Mouse (Mus musculus): Measurements from ENCODE around the gene Jun. TPM values are rescaled to one million over a fixed set of nuclear protein-coding genes. Genes with fewer than 3 reads are reported as not detected.

Gene Jun
- 405 and 467 TPM in 2 replicates for total RNA-seq (2017)

DNA sequence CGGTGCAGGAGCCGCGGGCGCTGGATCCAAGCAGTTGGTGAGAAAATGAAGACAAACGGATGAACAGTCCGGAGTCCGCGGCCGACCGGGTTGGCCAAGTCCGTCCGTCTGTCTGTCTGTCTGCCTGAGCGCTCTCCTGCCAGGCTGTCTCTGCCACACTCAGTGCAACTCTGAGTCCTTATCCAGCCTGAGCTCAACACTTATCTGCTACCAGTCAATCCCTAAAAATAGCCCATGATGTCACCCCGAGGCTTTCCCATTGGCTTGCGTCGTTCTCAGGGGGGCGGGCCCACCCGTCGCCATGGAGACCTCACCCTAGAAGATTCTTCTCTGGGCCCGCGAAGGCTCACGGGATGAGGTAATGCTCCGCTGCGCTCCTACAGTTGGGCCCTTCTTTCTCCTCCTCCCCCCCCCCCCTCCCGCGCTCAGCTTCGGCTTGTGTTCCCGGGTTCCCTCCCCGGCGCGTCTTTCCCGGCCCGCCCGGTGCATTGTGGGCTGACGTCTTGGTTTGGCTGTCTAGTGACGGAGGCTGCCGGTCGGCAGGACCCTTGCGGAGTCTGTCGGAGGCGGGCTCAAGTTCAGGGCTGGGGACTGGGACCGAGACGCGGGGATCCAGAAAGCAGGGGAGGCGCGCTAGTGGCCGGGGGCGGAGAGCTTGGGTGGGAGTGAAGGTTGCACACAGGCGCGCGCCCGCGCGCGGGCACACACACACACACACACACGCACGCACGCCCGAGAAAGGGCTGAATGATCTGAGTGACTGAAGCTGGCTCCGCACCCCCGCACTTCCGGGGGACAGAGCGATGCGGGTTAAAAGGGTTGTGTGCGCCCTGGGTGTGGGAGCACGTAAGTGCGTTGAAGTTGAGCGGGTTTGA, at the start of gene Jun:
TSS of gene Jun (minus strand) at position 198 of the 875 bp plus-strand sequence.
- peak; percentile 43 to 50 for ATAC-seq (replicated peaks in 1 of 2; ENCODE audit: insufficient read depth in 1 of 2, low FRiP score in 2 of 2, low TSS enrichment in 1 of 2, low read depth in 1 of 2, poor library complexity in 2 of 2, severe bottlenecking in 2 of 2)

DNA sequence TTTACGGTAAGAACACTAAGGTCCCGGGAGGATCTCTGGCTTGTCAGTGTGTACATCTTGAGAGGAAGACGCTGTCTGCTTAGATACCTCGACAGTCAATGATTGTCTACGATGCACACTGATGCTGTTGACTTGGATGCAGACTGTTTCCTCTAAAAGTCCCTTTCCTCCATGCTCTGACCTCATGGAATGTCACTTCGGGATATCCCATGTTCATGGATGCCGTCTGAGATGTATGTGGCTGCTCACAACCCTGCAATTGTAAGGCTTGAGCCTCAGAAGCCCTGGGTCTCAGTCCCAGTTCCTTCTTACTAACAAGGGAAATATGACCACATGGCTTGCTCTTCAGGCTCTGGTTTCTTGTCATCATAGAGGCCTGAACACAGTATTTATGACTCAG, 49.7 kb upstream of the Jun start:
- no peak for ATAC-seq (replicated peaks in 1 of 2; ENCODE audit: insufficient read depth in 1 of 2, low FRiP score in 2 of 2, low TSS enrichment in 1 of 2, low read depth in 1 of 2, poor library complexity in 2 of 2, severe bottlenecking in 2 of 2)

DNA sequence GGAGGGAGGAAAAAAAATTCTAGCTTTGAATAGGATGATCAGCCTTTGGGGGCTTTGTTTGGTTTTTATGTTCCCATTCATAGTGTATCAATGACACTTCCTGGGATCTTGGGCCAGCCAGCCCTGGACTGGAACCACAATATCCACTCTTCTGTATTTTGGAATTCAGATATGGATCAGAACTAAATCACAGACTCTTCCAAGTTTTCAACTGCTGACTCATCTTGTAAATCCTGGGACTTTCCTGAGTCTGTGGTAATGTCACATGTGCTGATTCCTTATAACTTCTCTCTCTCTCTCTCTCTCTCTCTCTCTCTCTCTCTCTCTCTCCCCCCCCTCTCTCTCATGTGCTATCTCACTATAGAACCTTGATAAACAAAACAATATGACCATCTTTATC, 48.7 kb upstream of the Jun start:
- ATAC-seq (replicated peaks in 1 of 2; ENCODE audit: insufficient read depth in 1 of 2, low FRiP score in 2 of 2, low TSS enrichment in 1 of 2, low read depth in 1 of 2, poor library complexity in 2 of 2, severe bottlenecking in 2 of 2) = no peak

DNA sequence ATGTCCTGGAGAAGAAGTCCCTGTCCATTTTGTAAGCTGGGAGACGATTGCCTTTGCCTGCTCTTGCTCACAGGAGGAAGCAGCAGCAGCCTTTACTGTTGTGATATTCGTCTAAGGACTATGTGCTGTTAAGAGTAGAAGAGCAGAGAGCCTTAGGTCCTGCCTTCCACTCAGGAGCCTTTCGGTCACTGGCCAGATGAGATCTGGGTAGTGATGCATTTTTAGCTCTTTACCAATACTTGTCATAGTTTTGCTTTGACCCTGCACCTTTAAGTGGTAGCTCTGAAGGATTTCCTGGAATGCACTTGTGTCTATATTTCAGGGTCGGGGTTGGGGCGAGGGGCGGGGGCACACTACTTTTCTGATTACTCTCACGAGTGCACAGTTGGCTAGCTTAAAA, 47.4 kb upstream of the Jun start:
- ATAC-seq (replicated peaks in 1 of 2; ENCODE audit: insufficient read depth in 1 of 2, low FRiP score in 2 of 2, low TSS enrichment in 1 of 2, low read depth in 1 of 2, poor library complexity in 2 of 2, severe bottlenecking in 2 of 2) = no peak

DNA sequence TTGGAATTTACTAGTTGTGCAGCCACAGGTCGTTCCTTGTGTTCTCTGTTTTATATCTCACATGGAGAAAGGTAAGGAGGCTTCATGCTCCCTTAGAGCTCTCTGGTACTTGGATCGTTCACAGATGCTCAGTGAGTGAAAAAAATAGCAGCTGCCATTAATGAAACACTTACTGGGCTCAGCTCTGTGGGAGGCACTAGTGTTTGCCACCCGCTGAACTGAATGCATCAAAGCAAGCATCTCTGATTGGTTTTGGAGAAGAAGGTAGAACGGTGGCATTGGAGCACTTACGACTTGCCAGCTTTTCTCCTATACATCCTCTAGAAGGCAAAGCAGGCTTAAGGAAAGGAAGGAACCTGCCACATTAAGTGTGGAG, 46.7 kb upstream of the Jun start:
- ATAC-seq (replicated peaks in 1 of 2; ENCODE audit: insufficient read depth in 1 of 2, low FRiP score in 2 of 2, low TSS enrichment in 1 of 2, low read depth in 1 of 2, poor library complexity in 2 of 2, severe bottlenecking in 2 of 2) = no peak

DNA sequence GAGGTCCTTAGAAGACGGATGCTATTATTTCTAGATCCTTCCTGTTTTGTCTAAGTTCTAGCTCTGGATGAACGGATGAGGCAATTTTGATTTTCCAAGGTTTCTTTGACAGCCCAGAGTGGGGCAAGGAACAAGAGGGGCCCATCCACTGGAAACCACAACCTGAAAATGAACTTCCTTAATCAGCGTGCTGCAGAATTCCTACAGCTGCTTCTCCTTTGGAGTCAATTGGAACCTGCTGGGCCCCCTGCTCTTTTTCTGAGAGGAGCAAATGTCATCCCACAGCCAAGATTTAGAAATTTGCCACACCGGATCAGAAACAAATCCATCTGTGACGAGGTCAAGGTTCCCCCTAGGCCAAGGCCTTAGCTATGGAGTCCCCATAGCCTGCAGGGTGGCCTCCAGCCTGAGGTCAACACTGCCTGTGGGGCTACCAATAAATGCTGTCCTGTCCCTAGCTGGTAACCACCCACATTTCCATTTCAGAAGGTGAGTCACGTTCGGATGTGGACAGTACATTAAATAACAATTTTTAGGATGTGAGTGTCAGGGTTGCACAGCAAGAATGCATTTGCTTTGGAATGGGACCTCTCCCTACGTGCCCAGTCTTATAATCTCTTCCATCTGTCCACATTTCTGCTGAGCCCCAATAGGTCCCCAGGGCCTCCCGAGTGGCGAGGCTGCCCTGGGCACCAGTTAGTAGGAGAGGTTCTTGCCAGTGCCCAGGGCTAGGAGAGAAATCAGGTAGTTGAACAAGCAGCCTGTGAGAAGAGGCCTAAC, 46.1 kb upstream of the Jun start:
- ATAC-seq (replicated peaks in 1 of 2; ENCODE audit: insufficient read depth in 1 of 2, low FRiP score in 2 of 2, low TSS enrichment in 1 of 2, low read depth in 1 of 2, poor library complexity in 2 of 2, severe bottlenecking in 2 of 2) = no peak; a peak in 1 of 4 replicates

DNA sequence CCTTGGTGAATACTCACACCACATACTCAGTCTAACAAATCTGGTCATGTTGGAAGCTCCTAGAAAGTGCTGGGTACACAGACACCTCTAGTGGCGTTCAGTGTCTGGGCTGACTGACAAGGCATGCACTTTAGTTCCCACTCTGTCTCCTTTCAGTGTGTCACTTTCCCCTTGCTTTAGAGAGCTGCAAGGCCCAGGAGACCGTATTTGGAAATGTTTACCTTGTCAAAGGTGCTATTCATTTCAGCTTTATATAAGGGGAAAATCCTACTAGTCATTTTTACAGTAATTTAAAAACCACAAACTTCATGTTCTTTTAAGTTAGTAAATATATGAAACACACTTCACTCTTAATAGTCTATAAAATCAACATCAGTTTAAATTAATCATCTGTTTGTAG, 44.7 kb upstream of the Jun start:
- no peak for ATAC-seq (replicated peaks in 1 of 2; ENCODE audit: insufficient read depth in 1 of 2, low FRiP score in 2 of 2, low TSS enrichment in 1 of 2, low read depth in 1 of 2, poor library complexity in 2 of 2, severe bottlenecking in 2 of 2)

DNA sequence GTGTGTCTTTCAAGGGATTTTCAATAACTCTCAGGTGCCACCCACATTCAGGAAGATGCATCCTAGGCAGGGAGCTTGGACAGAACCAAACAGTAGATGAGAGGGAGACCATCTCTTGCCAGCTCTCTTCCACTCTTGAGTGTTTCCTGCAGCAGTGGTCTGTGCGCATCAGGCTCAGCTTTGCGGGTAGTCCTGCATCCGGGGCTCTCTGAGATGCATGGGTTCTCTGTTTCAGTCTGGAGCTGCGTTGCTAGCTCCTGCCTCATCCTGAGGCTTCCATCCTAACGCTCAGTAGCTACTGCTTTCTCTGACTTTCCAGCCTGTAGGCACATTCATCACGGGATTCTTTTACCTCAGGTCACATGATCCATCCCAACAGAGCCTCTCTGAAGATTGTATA, 43.9 kb upstream of the Jun start:
- ATAC-seq (replicated peaks in 1 of 2; ENCODE audit: insufficient read depth in 1 of 2, low FRiP score in 2 of 2, low TSS enrichment in 1 of 2, low read depth in 1 of 2, poor library complexity in 2 of 2, severe bottlenecking in 2 of 2) = no peak

DNA sequence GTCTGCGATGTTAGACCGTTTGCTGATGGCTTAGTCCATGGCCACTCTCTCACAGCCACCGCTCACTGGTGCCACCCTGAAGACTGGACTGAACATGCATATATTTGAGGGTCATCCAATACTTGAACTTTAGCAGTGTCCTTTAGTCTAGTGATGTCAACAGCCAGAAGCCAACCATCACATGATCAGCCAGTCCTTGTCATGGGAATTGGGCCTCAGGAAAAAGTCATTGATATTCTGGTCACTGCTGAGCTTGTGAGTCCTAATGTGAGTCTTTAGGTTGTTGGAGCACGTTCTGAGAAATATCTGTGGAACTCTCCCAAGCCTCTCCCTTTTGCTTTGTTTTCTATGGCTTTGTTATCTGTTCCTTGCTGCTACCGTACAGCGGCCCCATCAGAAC, 43.3 kb upstream of the Jun start:
- no peak for ATAC-seq (replicated peaks in 1 of 2; ENCODE audit: insufficient read depth in 1 of 2, low FRiP score in 2 of 2, low TSS enrichment in 1 of 2, low read depth in 1 of 2, poor library complexity in 2 of 2, severe bottlenecking in 2 of 2)

DNA sequence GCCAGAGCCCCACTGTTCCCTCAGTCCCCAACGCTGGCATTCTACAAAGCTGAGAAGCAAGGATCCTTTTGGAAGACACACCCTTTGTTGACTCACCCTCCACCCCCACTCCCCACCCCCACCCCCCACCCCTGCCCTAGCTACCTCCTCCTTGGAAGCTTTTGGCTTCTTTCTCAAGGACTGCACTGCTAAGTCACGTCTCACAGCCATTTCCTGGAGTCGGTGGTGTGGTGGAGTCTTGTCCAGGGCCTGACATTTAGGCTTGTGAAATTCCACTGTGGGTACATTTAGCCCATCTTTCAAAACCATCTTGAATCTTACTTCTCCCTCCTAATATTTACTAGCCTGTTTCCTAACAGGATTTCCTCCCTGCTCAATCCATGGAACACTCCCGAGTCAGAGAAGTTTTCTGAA, 42.7 kb upstream of the Jun start:
- peak in 1 of 2 experiments; percentile 40; a peak in 1 of 4 replicates for ATAC-seq (replicated peaks in 1 of 2; ENCODE audit: insufficient read depth in 1 of 2, low FRiP score in 2 of 2, low TSS enrichment in 1 of 2, low read depth in 1 of 2, poor library complexity in 2 of 2, severe bottlenecking in 2 of 2)

DNA sequence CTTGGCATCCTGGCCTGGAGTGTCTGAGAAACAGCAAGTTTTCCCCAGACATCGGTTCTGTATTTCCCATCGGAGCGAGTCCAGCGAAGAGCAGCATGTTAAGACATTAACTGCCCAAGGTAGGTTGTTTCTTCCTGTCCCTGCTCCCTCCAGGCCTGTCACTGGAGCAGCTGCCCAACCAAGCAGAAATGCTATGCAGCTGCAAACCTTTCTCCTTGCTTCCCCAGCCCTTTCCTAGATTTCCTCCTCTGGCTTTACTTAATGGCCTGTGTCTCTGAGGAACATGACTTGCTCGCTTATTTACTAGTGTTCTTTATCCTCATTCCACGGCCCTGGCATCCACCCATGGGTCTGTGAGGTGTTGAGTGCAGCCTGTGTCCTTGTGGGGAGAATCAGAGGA, 41.6 kb upstream of the Jun start:
- ATAC-seq (replicated peaks in 1 of 2; ENCODE audit: insufficient read depth in 1 of 2, low FRiP score in 2 of 2, low TSS enrichment in 1 of 2, low read depth in 1 of 2, poor library complexity in 2 of 2, severe bottlenecking in 2 of 2) = no peak

DNA sequence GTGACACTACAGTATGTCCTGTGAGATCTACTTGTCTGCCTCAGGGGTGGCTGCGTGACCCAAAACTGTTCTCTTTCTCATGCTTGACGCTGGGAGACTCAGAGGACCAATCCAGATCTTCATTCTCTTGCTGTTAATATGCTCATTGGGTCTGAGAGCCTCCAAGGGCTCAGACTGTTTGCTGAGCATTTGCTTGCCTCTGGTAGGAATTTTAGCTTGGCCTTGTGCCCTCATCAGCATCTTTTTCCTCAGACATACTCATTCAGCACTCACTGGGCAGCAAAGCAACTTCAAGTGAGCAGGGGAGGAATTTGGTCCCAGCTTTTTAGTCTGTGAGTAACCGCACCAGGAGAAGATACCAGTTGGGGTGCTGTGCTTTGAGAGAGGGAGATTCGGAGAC, 40.5 kb upstream of the Jun start:
- ATAC-seq (replicated peaks in 1 of 2; ENCODE audit: insufficient read depth in 1 of 2, low FRiP score in 2 of 2, low TSS enrichment in 1 of 2, low read depth in 1 of 2, poor library complexity in 2 of 2, severe bottlenecking in 2 of 2) = no peak

DNA sequence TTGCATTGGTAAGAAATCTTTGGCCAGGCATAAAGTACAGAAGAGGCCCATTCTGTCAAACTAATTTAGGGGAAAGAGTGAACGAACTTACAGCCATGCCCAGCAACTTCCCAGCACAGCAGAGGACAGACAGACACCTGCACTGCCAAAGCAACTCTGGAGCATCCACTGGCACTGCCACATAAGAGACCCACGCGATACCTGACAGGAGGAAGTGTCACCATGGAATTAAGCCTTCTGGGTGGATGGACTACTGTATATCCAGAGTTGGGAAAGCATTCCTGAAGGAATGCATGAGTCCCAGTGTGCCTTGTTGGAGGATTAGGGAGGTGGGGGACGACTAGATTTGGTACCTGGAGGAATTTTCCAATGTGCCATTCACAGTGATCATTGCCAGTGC, 39.5 kb upstream of the Jun start:
- no peak for ATAC-seq (replicated peaks in 1 of 2; ENCODE audit: insufficient read depth in 1 of 2, low FRiP score in 2 of 2, low TSS enrichment in 1 of 2, low read depth in 1 of 2, poor library complexity in 2 of 2, severe bottlenecking in 2 of 2)

DNA sequence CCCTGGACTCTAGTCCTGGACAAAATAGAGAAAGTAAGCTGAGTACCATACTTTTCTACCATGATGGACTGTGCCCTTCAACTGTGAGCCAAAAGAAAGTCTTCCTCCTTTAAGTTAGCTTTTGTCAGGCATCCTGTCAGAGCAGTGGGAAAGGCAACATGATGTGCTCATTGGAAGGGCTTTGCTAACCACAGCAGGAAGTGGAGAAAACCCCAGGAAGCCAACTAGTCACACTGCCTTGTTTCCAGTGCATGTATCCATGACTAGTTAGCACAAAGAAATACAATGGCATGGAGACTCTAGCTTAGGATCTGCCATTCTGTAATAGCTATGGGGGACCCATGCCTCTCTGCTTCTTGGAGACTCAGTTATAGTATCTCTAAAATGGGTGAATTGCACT, 37.9 kb upstream of the Jun start:
- peak in 1 of 2 experiments; percentile 19; a peak in 1 of 4 replicates for ATAC-seq (replicated peaks in 1 of 2; ENCODE audit: insufficient read depth in 1 of 2, low FRiP score in 2 of 2, low TSS enrichment in 1 of 2, low read depth in 1 of 2, poor library complexity in 2 of 2, severe bottlenecking in 2 of 2)

DNA sequence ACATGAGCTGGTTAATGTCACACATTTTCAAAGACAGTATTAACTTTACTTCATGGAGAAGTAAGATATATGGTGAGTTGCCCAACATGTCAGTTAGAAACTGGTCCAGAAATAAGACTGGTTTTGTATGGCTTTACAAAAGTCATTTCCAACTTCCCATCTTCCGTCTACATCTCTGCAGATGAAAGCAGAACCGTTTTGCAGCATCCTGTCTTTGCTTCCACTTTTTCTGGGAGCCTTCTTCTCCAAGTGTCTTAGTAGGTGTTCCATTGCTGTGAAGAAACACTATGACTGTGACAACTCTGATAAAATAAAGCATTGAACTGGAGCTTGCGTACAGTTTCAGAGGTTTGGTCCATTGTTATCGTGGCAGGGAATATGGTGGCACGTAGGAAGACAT, 37.0 kb upstream of the Jun start:
- no peak for ATAC-seq (replicated peaks in 1 of 2; ENCODE audit: insufficient read depth in 1 of 2, low FRiP score in 2 of 2, low TSS enrichment in 1 of 2, low read depth in 1 of 2, poor library complexity in 2 of 2, severe bottlenecking in 2 of 2)

DNA sequence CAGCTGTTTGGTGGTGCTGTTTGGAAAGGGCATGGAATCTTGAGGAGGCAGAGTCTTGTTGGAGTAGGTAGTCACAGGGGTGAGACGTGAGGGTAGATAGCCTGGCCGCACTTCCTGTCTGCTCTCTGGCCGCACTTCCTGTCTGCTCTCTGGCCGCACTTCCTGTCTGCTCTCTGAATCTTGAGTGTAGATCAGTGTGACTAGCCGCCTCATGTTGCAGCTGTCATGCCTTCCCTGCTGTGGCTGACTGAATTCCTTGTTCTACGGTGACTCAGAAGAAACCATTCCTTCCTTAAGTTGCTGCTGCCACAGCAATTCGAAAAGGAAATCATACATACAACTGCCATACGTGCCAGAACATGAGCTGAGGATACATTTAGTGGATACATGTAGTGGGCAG, 31.9 kb upstream of the Jun start:
- no peak for ATAC-seq (replicated peaks in 1 of 2; ENCODE audit: insufficient read depth in 1 of 2, low FRiP score in 2 of 2, low TSS enrichment in 1 of 2, low read depth in 1 of 2, poor library complexity in 2 of 2, severe bottlenecking in 2 of 2)

DNA sequence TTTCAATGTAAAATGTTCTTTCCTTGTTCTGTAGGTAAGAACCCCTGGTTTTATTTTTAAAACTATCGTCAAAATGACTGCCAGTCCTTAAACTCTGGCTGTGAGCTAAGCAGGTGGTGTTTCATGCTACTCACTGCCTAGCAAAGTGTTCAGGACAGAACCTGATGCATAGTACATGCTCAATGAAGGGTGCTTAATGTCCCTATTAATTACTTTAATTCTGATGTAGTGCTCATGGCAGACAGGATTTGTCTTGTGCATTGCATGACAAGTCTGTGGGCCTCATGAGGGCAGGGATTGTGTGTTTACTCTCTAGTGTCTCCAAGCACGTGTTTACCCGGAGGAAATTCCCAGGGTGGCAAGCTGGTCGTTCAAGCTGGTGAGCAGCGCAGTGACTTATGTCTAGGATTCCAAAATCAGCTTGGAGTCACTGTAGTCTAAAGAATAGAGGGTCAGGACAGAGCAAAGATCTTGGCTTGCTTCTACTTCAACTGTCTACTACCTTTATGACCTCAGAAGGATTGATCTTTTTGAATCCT, 31.2 kb upstream of the Jun start:
- no peak for ATAC-seq (replicated peaks in 1 of 2; ENCODE audit: insufficient read depth in 1 of 2, low FRiP score in 2 of 2, low TSS enrichment in 1 of 2, low read depth in 1 of 2, poor library complexity in 2 of 2, severe bottlenecking in 2 of 2)

DNA sequence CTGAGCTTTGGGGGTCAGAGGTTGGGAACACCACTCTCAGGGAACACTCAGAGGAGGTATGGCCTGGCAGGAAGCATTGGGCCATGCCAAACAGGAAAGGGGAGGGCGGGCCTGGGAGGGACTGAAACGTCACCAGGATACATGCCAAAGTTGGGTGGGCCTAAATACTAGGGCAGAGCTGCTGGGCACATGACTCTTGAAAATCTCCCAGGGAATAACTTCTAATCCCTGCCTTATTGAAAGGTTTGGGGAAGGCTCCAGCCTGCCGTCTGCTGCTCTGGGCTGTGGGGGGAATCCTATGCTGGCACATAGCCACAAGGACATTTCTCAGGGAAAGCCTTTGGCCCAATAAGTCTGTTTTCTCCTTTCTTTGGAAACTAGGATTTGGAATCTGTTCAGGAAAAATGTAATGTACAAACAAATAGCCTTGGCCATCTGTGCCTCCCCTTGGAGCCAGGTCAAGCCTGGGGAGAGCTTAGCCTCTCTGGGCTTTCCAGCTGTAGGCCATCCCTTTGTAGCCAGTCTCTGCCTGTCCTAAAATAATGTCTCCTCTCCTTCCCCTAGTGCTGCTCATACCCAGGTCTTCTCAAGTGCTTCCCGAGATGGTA, 30.6 kb upstream of the Jun start:
- ATAC-seq (replicated peaks in 1 of 2; ENCODE audit: insufficient read depth in 1 of 2, low FRiP score in 2 of 2, low TSS enrichment in 1 of 2, low read depth in 1 of 2, poor library complexity in 2 of 2, severe bottlenecking in 2 of 2) = peak in 1 of 2 experiments; percentile 61; a peak in 2 of 4 replicates

Data from hematopoietic stem cell, adult 5-6 weeks (primary cell).